Mouse (Mus musculus) liver, embryonic 15.5 days (tissue): ENCODE measurements at regions not wholly inside any gene's neighbourhood (a gene's known extent, or its start where the extent isn't known, plus 50 kb on each side); places are given as distances from the start of the nearest gene placed in this dataset.

Source experiments
- ATAC-seq: fragments of 200-750 bp; cut with Nextera tagmentation; 2 replicates; pipeline ENCODE4 v1.8.0; 2017; ENCODE audit warnings: moderate number of reproducible peaks, mild to moderate bottlenecking, moderate library complexity; ENCODE audit not compliant: insufficient read depth
- H3K27ac ChIP-seq: fragments of 300-500 bp; sonication (generic); replicated peaks from 2 replicates; pipeline ENCODE4 v1.5.1; 2015; ENCODE audit warnings: mild to moderate bottlenecking, inconsistent platforms
- H3K27me3 ChIP-seq: fragments of 300-500 bp; sonication (generic); 2 replicates; pipeline ENCODE4 v1.6.1; 2015; ENCODE audit warnings: mild to moderate bottlenecking, inconsistent platforms
- H3K36me3 ChIP-seq: fragments of 300-500 bp; sonication (generic); replicated peaks from 2 replicates; pipeline ENCODE4 v1.6.1; 2015; ENCODE audit warnings: moderate library complexity, mild to moderate bottlenecking, inconsistent platforms
- H3K4me1 ChIP-seq: fragments of 300-500 bp; sonication (generic); replicated peaks from 2 replicates; pipeline ENCODE4 v1.6.1; 2015; ENCODE audit warnings: inconsistent platforms
- H3K4me2 ChIP-seq: fragments of 300-500 bp; sonication (generic); 2 replicates; pipeline ENCODE4 v1.6.1; 2015; ENCODE audit warnings: moderate library complexity, mild to moderate bottlenecking, inconsistent platforms
- H3K4me3 ChIP-seq: fragments of 300-500 bp; sonication (generic); replicated peaks from 2 replicates; pipeline ENCODE4 v1.5.1; 2015; ENCODE audit warnings: mild to moderate bottlenecking, inconsistent platforms
- H3K9ac ChIP-seq: fragments of 300-500 bp; sonication (generic); 2 replicates; pipeline ENCODE4 v1.6.1; 2015; ENCODE audit warnings: moderate library complexity, mild to moderate bottlenecking, inconsistent platforms
- H3K9me3 ChIP-seq: fragments of 300-500 bp; sonication (generic); replicated peaks from 2 replicates; pipeline ENCODE4 v1.6.1; 2016; ENCODE audit warnings: inconsistent platforms
- WGBS: fragments of 180-500 bp; shearing (Covaris S2); methylation state at CpG from one replicate; pipeline ENCODE4 v1.1.7; 2015; ENCODE audit warnings: mixed read lengths; ENCODE audit not compliant: insufficient replicate concordance; 5-methylcytosine and 5-hydroxymethylcytosine counted together

DNA sequence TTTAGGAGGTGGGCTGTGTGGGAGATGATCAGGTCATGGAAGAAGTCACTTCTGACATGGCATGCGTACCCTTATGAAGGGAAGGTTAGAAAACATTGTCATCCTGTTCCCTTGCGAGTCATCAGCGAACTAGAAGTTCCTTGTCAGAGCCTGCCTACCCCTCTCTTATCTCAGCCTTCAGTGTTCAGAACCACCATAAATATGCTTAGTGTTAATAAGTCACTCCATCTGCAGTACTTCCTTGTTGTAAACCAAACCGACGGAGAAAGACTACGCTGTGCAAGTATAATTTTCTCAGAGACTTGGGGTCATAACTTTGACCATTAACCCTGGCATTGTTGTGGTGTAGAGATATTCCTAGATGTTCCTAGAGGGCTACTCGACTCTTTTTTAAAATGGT is 477.6 kb downstream of the Fut8 start:
- no peak for ATAC-seq
- no peaks in the 10 kb centered on the region for H3K36me3 ChIP-seq
- H3K27me3 ChIP-seq = no peaks in the 10 kb centered on the region
- H3K4me3 ChIP-seq = no peak overlapping the region
- H3K9me3 ChIP-seq = no peaks in the 10 kb centered on the region
- no peak overlapping the region for H3K9ac ChIP-seq
- WGBS = 43% methylated on average over 7 of the region's 7 CpGs
- no peak overlapping the region for H3K27ac ChIP-seq
- H3K4me2 ChIP-seq = no peak overlapping the region
- no peaks in the 10 kb centered on the region for H3K4me1 ChIP-seq

DNA sequence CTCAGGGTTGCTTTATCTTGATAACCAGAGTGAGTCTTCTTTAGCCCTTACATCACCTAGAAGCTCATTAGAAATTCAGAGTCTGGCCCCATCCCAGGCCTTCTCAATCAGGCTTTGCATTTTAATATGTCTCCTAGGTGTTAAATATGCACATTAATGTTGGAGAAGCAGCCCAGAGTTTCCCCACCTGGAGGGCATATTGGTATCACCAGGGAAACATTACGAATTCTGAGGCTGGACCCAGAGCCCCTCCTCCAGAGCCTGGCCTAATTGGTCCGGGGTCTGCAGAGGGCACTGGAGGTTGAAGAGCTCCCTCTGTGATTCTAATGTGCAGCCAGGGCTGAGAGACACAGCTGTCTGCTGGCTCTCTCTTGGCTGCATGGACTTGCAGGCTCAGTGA is 478.1 kb downstream of the Fut8 start:
- Histone ChIP-seq H3K9ac (no peak overlapping the region), H3K27ac (no peak overlapping the region), H3K27me3 (no peaks in the 10 kb centered on the region), H3K4me3 (no peak overlapping the region), H3K9me3 (no peaks in the 10 kb centered on the region), H3K4me1 (no peaks in the 10 kb centered on the region), H3K36me3 (no peaks in the 10 kb centered on the region), H3K4me2 (no peak overlapping the region)
- no peak for ATAC-seq
- WGBS = 35% methylated on average over 2 of the region's 2 CpGs

DNA sequence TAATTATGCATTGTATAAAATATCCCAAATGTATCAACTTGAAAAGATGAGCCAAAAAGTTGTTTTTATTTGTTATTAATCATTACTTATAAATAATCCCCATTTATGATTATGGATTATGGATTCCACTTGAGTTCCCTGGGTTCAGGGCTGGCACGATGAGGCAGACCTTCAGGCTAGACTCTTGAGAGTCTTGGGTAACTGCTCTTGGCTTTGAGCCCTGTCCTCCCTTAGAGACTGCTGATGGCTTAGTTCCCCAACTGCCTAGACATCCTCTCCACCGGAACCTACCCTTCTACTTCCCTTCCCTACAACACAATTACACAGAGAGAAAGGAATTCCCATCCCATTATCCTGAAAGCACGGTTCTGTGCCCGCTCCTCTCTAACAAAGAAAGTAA is 466.3 kb upstream of the Gm6657 start:
- Histone ChIP-seq H3K4me1 (no peaks in the 10 kb centered on the region), H3K36me3 (no peaks in the 10 kb centered on the region), H3K9ac (no peak overlapping the region), H3K4me2 (no peak overlapping the region), H3K27ac (no peak overlapping the region), H3K27me3 (no peaks in the 10 kb centered on the region), H3K9me3 (no peaks in the 10 kb centered on the region), H3K4me3 (no peak overlapping the region)
- WGBS = 42% methylated on average over 4 of the region's 4 CpGs
- no peak for ATAC-seq

DNA sequence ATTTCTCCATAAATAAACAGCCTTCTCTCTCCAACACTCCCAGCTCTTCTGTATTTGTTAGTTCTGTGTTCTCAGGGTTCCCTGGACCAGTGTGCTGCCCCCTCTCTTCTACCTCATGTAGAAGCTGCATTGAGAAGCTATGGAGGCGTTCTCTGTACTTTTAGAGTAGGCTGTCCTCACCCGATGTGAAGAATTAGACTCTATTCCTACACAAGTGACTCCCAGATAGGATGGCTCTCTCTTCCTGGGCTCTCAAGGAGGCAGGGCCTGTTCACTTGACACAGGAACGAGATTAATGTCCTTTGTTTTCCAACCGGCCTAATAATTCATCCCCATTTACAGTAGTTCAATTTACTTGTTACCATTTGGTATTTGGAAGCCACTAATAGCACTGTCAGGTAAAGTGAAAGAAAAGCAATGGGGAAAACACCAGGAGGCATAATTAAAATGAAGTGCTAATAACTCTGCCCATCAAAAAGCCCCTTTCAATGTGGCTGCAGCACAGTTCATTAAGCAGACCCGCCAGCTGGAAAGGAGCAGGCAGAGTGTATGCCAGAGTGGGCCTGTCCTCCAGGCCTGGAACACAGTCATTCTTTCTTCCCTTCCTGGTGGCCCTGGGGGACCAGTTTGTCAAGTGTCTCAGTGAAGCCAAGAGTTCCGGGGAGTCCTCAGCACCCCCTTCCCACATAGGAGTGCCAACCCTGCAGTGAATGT is 454.8 kb upstream of the Gm6657 start:
- WGBS = 48% methylated on average over 6 of the region's 6 CpGs
- ATAC-seq = no peak
- no peak overlapping the region for H3K9ac ChIP-seq
- no peaks in the 10 kb centered on the region for H3K27me3 ChIP-seq
- no peak overlapping the region for H3K27ac ChIP-seq
- no peaks in the 10 kb centered on the region for H3K36me3 ChIP-seq
- no peak overlapping the region for H3K4me2 ChIP-seq
- no peaks in the 10 kb centered on the region for H3K9me3 ChIP-seq
- no peaks in the 10 kb centered on the region for H3K4me1 ChIP-seq
- no peak overlapping the region for H3K4me3 ChIP-seq

DNA sequence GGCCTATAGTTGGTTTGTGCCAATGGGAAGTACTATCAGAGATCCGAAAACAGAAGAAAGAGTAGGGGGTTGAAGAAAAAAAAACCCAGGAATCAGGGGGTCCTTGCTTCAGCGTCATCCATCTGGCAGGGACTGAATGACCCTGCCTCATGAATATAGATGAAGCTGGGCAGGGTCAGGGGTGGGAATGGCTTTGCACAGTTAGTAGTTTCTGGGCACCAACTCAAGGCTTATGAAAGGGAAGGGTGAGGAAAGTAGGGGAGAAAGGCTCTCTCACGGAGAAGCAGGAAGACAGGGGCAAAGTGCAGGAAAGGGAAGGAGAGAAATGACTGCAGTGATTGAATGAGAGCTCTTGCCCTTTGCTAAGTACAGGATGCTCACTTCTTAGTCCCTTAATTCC is 451.3 kb upstream of the Gm6657 start:
- H3K4me1 ChIP-seq = no peaks in the 10 kb centered on the region
- H3K4me2 ChIP-seq = no peak overlapping the region
- no peak overlapping the region for H3K27ac ChIP-seq
- H3K4me3 ChIP-seq = no peak overlapping the region
- no peaks in the 10 kb centered on the region for H3K36me3 ChIP-seq
- WGBS = 33% methylated on average over 3 of the region's 3 CpGs
- H3K27me3 ChIP-seq = no peaks in the 10 kb centered on the region
- no peaks in the 10 kb centered on the region for H3K9me3 ChIP-seq
- H3K9ac ChIP-seq = no peak overlapping the region
- no peak for ATAC-seq

DNA sequence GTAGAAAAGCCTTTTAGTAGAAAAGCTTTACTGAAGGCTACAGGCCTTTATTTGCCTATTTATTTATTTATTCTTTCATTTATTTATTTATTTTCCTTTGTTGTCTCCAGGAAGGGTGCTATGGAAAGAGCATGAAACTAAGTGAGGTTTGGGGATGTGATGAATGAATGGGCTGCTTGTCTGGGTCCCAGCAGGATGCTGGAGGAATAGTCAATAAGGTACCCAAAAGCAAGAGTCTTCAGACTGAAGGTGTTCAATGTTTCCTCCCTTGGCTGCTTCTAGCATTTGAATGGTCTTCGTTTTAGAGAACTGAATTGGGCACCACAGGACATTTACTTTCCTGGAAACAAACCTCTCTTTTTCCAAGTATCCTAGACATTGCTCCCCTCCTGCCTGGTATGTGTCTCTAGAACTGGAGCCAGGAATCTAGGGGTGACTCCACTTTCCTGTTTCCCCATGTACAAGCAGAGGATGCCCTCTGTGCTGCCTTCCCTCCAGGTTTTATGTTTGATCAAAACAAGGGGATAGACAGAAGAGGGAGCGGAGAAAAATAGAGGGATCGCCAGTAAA is 444.5 kb upstream of the Gm6657 start:
- WGBS = 59% methylated on average over 3 of the region's 3 CpGs
- no peaks in the 10 kb centered on the region for H3K9me3 ChIP-seq
- no peak for ATAC-seq
- H3K4me3 ChIP-seq = no peak overlapping the region
- H3K4me2 ChIP-seq = no peak overlapping the region
- H3K27me3 ChIP-seq = no peaks in the 10 kb centered on the region
- no peak overlapping the region for H3K27ac ChIP-seq
- H3K36me3 ChIP-seq = no peaks in the 10 kb centered on the region
- H3K9ac ChIP-seq = no peak overlapping the region
- no peaks in the 10 kb centered on the region for H3K4me1 ChIP-seq

DNA sequence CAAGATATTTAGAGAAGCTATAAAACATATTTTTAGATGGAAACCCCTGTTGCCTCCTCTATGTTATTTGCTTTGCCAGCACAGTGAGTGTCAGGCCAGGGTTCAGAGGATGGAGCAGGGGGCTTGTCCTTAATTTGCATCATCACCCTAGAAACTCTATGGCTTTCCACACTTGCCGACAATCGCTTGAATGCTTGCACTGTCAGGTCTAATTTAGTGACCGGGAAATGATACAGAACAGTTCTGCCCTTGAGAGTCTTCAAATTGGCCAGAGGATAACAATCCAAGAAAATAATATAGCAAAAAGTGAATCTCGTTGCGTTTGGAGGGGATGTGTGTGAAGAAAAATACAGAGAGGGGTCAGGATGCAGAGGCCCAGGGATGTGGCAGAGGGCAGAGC is 441.9 kb upstream of the Gm6657 start:
- no peak overlapping the region for H3K4me3 ChIP-seq
- H3K4me2 ChIP-seq = no peak overlapping the region
- no peaks in the 10 kb centered on the region for H3K9me3 ChIP-seq
- ATAC-seq = no peak
- 67% methylated on average over 5 of the region's 5 CpGs for WGBS
- no peaks in the 10 kb centered on the region for H3K36me3 ChIP-seq
- H3K27me3 ChIP-seq = no peaks in the 10 kb centered on the region
- no peaks in the 10 kb centered on the region for H3K4me1 ChIP-seq
- no peak overlapping the region for H3K9ac ChIP-seq
- no peak overlapping the region for H3K27ac ChIP-seq

DNA sequence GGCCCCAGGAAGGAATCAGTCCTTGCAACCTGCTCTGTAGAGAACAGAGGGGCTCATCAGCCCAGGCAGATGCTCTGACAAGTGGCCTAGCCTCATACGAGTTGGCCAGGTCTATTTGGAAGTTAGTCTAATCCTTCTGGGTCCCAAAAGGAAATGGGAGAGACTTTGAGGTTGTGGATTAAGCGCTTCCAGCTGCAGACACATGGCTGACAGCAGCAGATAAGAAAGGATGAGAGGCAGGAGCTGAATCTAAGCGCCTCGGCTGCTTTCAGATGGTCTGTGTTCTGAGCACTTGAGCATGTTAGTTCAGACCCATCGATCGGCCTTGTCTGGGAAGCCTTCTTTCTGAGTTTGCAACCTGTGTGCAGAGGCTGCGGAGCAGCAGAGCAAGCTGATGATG is 438.0 kb upstream of the Gm6657 start:
- Histone ChIP-seq H3K4me3 (no peak overlapping the region), H3K36me3 (no peaks in the 10 kb centered on the region), H3K9ac (no peak overlapping the region), H3K27ac (no peak overlapping the region), H3K4me1 (no peaks in the 10 kb centered on the region), H3K9me3 (no peaks in the 10 kb centered on the region), H3K4me2 (no peak overlapping the region), H3K27me3 (no peaks in the 10 kb centered on the region)
- 43% methylated on average over 7 of the region's 7 CpGs for WGBS
- ATAC-seq = no peak

DNA sequence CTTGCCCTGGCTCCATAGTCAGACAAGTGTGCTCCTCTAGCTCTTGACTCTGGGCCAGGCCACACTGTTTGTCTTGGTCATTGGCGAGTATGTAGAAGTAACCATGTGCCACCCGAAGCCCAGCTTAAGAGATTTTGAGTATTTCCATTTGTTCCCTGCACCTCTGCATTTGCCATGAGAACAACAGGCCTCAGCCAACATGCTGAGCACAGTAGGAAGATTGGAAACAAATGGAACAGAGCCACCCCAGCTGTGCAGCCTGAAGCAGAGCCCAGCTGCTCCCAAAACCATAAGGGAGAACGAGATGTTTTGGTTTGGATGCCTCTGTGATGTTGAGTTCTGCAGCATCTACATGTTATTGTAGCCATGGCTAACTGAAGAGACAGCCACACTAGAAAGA is 433.1 kb upstream of the Gm6657 start:
- Histone ChIP-seq H3K9ac (no peak overlapping the region), H3K4me2 (no peak overlapping the region), H3K4me3 (no peak overlapping the region), H3K4me1 (no peaks in the 10 kb centered on the region), H3K9me3 (no peaks in the 10 kb centered on the region), H3K36me3 (no peaks in the 10 kb centered on the region), H3K27ac (no peak overlapping the region), H3K27me3 (no peaks in the 10 kb centered on the region)
- WGBS = 57% methylated on average over 3 of the region's 3 CpGs
- no peak for ATAC-seq

DNA sequence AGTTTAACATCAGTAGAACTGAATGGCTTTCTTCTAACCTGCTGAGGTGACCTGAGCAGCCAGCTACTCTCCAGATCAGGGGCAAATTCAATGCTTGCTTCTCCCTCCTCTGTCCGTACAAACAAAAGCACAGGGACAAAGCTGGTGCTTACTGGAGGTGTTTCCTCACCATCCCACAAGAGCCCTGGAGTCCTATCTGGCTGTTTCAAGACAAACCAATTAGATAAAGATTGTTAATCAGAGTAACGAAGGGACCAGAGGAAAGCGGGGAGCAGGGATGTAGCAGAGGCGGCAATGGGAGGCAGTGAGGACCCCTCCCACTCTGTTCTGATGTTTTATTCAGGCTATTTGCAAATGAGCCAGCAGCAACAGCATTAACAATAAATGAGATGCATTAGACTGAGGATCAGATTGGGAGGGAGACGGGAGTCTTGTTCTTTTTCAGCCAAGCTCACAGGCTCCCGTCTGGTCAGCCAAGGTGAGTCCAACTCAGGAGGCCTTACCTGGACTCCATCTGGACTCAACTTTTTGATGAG is 418.0 kb upstream of the Gm6657 start:
- Histone ChIP-seq H3K36me3 (no peaks in the 10 kb centered on the region), H3K9ac (no peak overlapping the region), H3K4me1 (no peaks in the 10 kb centered on the region), H3K9me3 (no peaks in the 10 kb centered on the region), H3K4me3 (no peak overlapping the region), H3K27ac (no peak overlapping the region), H3K4me2 (no peak overlapping the region), H3K27me3 (no peaks in the 10 kb centered on the region)
- 79% methylated on average over 6 of the region's 6 CpGs for WGBS
- ATAC-seq = no peak

DNA sequence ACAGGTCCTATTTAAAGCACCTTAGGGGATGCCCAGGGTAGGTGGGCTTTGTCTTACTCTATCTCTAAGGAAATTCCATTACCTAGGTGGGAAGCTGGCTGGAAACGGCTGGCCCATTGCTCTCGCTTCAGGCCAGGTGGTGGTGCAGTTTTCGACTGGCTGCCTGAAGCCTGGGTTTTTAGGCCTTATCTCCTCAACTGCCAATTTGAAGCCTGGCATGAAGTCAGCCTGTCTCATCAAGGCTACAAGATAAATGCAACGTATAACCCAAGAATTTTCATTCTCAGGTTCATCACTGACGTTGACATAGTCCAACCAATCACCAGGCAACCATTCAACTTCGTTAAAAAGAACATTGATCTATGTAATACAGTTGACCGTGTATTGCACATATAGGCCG is 417.3 kb upstream of the Gm6657 start:
- no peak for ATAC-seq
- 72% methylated on average over 8 of the region's 8 CpGs for WGBS

More for the DNA sequence above, 417.3 kb upstream of the Gm6657 start:
- no peaks in the 10 kb centered on the region for H3K4me1 ChIP-seq
- H3K36me3 ChIP-seq = no peaks in the 10 kb centered on the region
- H3K9me3 ChIP-seq = no peaks in the 10 kb centered on the region
- H3K27me3 ChIP-seq = no peaks in the 10 kb centered on the region
- H3K27ac ChIP-seq = no peak overlapping the region
- no peak overlapping the region for H3K4me2 ChIP-seq
- H3K9ac ChIP-seq = no peak overlapping the region
- H3K4me3 ChIP-seq = no peak overlapping the region
